Mouse (Mus musculus) urinary bladder, postnatal 25 days (tissue): ENCODE results near the gene Cdkl4.
A peak's percentile ranks its signal among the peaks of the same experiment; 100 is the strongest.
"Not testable (repeated sequence)": the region's sequence is repeated elsewhere in the genome, so short reads cannot be mapped to it uniquely, and the experiment has no call there.

Source experiments
- DNase-seq: peaks from one replicate; pipeline ENCODE4 v3.0.0; 2022; ENCODE audit warnings: low spot score

The Cdkl4 gene

GRCm38 (mm10) chr17:80577639-80578038 lies at the start of gene Cdkl4:
Gene Cdkl4, minus strand, starts transcription at chr17:80577813.
- DNase-seq = no peak

DNA sequence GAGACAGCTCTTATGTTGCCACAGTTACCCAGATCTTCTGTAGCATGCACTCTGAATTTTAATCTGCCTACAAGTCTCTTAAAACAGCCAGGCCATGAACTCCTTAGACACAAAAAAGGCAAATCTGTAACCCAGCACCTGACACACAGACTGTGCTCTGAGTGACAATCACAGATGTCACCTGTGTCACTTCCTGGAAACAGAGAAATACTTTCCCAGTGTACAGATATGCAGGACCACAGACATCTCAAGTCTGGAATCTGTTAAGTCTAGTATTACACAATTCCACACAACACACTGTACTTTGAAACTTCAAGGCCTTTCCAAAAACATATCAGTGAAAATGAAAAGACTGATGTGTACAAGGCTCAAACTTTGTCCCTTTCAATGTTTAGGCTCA lies 47.4 kb upstream of the Cdkl4 start:
- no peak for DNase-seq

DNA sequence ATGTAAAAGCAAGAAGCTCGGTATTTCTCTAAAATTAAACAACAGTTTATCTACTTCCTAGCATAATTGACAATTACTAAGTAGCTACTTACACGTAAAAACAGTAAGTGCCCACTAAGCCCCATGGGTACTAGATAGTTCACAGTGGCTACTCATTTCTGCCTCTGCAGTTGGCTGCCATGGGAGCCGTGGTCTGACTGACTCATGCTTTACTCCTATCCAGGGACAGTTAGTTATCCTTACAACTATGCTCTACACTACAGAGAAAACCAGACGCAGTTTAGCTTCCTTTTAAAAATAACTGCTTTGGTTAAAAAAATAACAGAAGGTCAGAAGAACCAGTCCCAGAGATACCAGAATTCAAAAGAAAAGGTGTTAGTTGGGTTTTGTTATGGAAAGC lies 44.1 kb upstream of the Cdkl4 start:
- DNase-seq = no peak

DNA sequence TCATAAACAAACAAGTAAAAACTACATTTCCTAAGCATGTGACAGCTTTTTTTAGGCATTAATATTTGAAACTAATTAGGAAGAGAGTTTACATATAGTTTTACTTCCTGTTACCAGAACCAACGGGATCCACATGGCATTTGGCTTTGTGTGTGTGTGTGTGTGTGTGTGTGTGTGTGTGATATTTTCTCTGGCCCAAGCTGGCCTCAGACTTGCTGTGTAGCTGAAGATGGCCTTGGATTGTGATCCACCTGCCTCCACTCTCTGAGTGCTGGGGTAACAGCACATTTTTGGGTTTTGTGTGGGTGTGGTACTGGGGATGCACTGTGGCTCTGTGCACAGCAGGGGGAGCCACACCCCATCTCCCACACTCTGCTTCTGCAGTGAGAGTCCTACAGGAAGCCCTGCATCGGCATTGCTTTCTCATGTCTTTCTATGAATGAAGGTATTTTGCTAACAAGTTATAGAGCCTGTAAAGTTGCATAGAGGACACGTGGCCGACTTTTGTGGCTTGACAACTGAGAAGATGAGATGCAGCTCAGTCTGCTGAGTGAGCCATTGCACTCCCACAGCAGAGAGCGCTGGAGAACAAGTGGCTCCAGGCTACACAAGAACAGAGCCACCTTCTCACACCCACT lies 43.3 kb upstream of the Cdkl4 start:
- peak; percentile 53 for DNase-seq

DNA sequence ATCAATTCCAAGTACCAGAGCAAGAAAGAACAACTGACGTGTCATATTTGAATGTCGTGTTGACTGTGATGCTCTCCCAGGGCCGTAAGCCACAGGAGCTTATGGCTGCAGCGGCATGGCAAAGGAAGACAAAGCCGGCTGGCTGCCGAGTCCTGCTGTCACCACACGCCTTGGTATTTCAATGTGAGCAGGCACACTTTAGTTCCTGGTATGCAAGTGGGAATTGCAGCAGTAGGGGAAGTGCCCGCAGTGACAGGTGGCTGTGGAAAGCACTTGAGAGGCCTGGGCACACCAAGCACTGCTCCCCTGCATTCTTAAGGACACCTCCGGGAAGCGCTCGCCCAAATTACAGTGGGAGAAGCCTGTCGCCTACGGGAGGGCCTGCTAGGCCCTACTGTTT lies 41.9 kb upstream of the Cdkl4 start:
- DNase-seq = no peak

DNA sequence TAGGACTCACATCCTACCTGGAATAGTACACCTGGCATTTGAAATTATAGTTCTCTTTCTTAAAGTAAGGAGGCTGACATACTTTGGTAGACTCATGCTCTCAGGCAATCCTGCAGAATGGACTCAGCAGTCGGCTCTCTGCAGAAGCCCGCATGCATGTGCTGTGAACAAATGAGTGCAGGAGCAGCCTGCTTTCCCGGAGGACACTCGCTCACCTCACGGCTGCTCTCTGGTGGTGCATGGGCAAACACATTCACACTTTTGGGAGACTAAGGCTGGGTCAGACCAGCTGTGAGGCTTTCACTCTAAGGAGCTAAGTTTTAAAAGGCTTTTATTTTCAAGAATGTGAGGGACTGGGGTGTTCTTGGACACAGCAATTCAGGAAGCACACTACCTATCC lies 41.3 kb upstream of the Cdkl4 start:
- no peak for DNase-seq

GRCm38 (mm10) chr17:80603806-80604205 lies 26.2 kb upstream of the Cdkl4 start:
- no peak for DNase-seq

- no peak for DNase-seq
These were observed 25.5 kb upstream of the Cdkl4 start for GRCm38 (mm10) chr17:80603079-80603625.

DNA sequence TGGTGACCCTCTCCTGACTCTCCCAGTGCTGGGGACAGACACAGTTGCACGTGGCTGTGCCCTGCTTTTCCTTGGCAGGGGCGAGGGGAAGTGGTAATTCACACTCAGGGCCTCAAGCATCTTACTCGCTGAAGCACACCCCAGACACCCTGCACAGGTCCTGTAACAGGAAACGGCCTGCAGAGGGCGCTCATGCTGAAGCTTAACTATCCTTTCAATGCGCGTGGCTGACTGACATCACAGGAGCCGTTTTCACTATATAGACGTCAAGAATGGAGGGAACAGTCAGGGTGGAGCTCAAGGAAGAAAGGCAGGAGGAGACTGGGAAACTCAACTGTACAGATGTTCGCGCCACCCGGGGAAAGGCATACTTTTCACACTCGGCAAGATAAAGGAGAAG lies 23.8 kb upstream of the Cdkl4 start:
- DNase-seq = peak; percentile 18

GRCm38 (mm10) chr17:80583051-80583450 lies 5.4 kb upstream of the Cdkl4 start:
- DNase-seq = no peak

GRCm38 (mm10) chr17:80579901-80580300 lies 2.3 kb upstream of the Cdkl4 start:
- no peak for DNase-seq

DNA sequence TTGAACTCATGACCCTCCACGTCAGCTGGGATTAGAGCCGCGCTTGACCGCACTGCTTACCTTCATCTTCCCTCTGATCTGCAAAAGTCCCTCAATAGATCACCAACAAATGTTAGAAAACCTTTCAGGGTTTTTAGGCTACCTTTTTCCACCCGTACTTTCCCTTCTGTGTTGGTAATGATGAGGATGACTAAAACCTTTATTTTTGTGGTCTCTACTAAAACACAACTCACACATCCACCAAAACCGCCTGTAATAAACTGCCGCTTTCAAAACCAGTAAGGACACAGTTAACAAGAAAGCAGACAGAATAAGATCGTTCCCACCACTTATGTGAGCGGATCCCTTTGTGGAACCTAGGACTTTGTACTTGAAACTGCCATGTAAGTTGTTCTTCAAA lies 1.5 kb upstream of the Cdkl4 start:
- no peak for DNase-seq

GRCm38 (mm10) chr17:80578041-80578440 lies 428 bp upstream of the Cdkl4 start:
- no peak for DNase-seq

DNA sequence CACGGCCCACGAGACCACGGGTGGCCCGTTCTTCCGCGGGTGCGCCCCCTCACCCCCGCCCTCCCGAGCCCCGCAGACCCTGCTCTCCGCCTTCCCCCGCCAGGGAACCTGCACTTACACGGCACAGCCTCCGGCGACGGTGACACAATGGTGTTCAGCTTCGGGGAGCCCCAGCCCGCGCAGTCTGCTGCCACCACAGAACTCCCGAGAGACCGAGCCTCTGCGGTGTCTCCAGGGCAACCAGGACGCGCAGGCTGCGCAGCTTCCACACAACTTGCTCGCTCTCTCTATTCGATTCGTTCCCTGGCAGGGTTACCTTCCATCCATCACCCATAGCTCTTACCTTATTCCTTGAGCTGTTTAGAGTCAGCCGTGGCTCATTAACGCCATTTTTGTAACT lies 399 bp downstream of the Cdkl4 start:
- peak; percentile 21 for DNase-seq

GRCm38 (mm10) chr17:80575008-80575407 lies 2.6 kb downstream of the Cdkl4 start:
- DNase-seq = no peak

DNA sequence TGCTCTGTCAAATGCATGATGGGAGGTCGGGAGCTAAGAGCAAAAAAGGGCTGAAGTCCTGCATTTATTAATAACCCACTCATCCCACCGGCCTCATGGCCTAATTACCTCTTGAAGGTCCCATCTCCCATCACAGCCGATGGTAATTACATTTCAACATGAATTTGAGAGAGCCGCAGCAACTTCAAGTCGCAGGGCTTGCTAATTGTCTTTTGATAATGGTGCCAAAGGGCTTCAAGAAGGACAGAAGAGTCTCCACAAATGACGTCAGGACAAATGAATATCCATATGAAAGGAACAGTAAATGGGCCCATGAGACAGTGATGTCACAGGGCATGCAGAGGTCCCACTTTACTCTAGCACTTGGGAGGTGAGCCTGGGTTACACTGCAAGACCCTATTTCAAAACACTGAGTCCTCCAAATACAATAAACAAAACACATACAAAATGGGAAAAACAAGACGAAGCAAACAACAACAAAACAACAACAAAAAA lies 3.1 kb downstream of the Cdkl4 start:
- DNase-seq = no peak

GRCm38 (mm10) chr17:80572187-80572935 lies 5.3 kb downstream of the Cdkl4 start:
- DNase-seq = no peak

DNA sequence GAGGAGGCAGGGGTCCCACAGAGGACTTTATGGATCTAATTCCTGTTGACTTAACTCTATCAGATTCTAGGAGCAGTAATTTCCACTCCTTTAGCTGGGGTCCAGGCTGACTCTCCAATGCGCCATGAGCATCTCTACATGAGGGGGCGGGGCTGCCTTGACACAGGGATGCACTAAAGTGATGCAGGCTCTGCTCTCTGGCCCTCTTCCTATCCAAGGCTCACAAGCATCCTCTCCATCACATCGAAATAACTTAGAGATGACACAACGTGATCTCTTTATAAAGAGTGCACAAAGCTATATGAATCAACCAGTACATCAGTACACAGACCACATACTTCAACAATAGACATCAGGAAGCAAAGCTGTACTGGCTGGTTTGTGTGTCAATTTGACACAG lies 6.2 kb downstream of the Cdkl4 start:
- DNase-seq = no peak

DNA sequence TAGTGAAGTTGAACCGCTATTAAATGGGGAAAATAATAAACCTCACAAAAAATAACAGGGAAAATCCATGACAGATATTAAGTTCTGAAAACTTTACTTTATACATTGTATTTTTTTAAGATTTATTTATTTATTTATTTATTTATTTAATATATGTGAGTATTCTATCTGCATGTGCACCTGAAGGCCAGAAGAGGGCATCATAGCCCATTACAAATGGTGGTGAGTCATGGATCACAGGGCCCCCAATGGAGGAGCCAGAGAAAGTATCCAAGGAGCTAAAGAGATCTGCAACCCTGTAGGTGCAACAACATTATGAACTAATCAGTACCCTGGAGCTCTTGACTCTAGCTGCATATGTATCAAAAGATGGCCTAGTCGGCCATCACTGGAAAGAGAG lies 7.9 kb downstream of the Cdkl4 start:
- DNase-seq = not testable (repeated sequence)

GRCm38 (mm10) chr17:80568842-80569601 lies 8.6 kb downstream of the Cdkl4 start:
- DNase-seq = no peak

GRCm38 (mm10) chr17:80568441-80568840 lies 9.2 kb downstream of the Cdkl4 start:
- no peak for DNase-seq

GRCm38 (mm10) chr17:80564611-80564924 lies 13.0 kb downstream of the Cdkl4 start:
- DNase-seq = no peak
